Mouse (Mus musculus) G1E (cell line): Measurements from ENCODE around the gene Tspan33.

ENCODE experiments used
- CTCF ChIP-seq: IDR thresholded peaks from 2 replicates; pipeline ENCODE4 v1.5.1; 2012; ENCODE audit warnings: low read depth, low read length, inconsistent platforms, mixed read lengths
- GATA1 ChIP-seq: IDR thresholded peaks from 2 replicates; pipeline ENCODE4 v1.6.1; 2012; ENCODE audit warnings: borderline replicate concordance, low read length, inconsistent platforms, mixed read lengths
- TAL1 ChIP-seq: conservative IDR thresholded peaks from 2 replicates; pipeline ENCODE4 v1.6.1; 2012; ENCODE audit warnings: low read depth, low read length, inconsistent platforms, mixed read lengths

- TF ChIP-seq CTCF (no peak), TAL1 (no peak), GATA1 (no peak)
Measured at GRCm38 (mm10) chr6:29671741-29672140, 22.3 kb upstream of the Tspan33 start.
